Mouse (Mus musculus) liver, adult 2 months (tissue): ENCODE measurements at regions not wholly inside any gene's neighbourhood (a gene's known extent, or its start where the extent isn't known, plus 50 kb on each side); places are given as distances from the start of the nearest gene placed in this dataset.

Experiments
- DNase-seq: peaks from one replicate; pipeline ENCODE4 v3.0.0-alpha.2; 2011; ENCODE audit warnings: low read depth, low spot score; ENCODE audit errors: extremely low read depth
- H3K27ac ChIP-seq: fragments of 200-500 bp; replicated peaks from 2 replicates; pipeline ENCODE4 v1.5.1; 2012; ENCODE audit warnings: low read depth, mild to moderate bottlenecking, control low read depth, inconsistent platforms, low read length; ENCODE audit not compliant: insufficient read depth
- H3K27me3 ChIP-seq: fragments of 200-500 bp; 2 replicates; pipeline ENCODE4 v1.6.1; 2012; ENCODE audit warnings: mild to moderate bottlenecking, moderate library complexity, low read length, inconsistent platforms; ENCODE audit not compliant: control insufficient read depth, insufficient read depth
- H3K36me3 ChIP-seq: fragments of 200-500 bp; 2 replicates; pipeline ENCODE4 v1.6.1; 2012; ENCODE audit warnings: low read length, inconsistent platforms; ENCODE audit not compliant: control insufficient read depth, insufficient read depth
- H3K4me1 ChIP-seq: fragments of 200-500 bp; 2 replicates; pipeline ENCODE4 v1.6.1; 2011; ENCODE audit warnings: low read length; ENCODE audit not compliant: control insufficient read depth, insufficient read depth
- H3K4me3 ChIP-seq: fragments of 200-500 bp; 2 replicates; pipeline ENCODE4 v1.5.1; 2011; ENCODE audit warnings: low read depth, mild to moderate bottlenecking, control low read depth, low read length, moderate library complexity; ENCODE audit not compliant: insufficient read depth
- H3K79me2 ChIP-seq: fragments of 200-500 bp; 2 replicates; pipeline ENCODE4 v1.6.1; 2012; ENCODE audit warnings: inconsistent platforms, mild to moderate bottlenecking, low read length, moderate library complexity; ENCODE audit not compliant: control insufficient read depth, insufficient read depth
- H3K9ac ChIP-seq: fragments of 200-500 bp; 2 replicates; pipeline ENCODE4 v1.6.1; 2012; ENCODE audit warnings: low read depth, mild to moderate bottlenecking, control low read depth, inconsistent platforms, low read length
- CTCF ChIP-seq: fragments of 200-500 bp; IDR thresholded peaks from 2 replicates; pipeline ENCODE4 v1.5.1; 2011; ENCODE audit warnings: low read depth, low read length, control low read depth
- POLR2A ChIP-seq: fragments of 200-500 bp; IDR thresholded peaks from 2 replicates; pipeline ENCODE4 v1.6.1; 2011; ENCODE audit warnings: low read length, control low read depth; ENCODE audit not compliant: insufficient read depth; ENCODE audit errors: extremely low read depth
- WGBS: fragments of 180-500 bp; shearing (Covaris S2); methylation state at CpG from one replicate; pipeline ENCODE4 v1.1.7; 2018; 5-methylcytosine and 5-hydroxymethylcytosine counted together

GRCm38 (mm10) chr19:36222198-36222597, 102.3 kb upstream of the Ankrd1 start:
- WGBS = 70% methylated on average over 3 of the region's 3 CpGs

GRCm38 (mm10) chr19:36224518-36224917, 104.6 kb upstream of the Ankrd1 start:
- DNase-seq = no peak
- no peak overlapping the region for H3K9ac ChIP-seq
- WGBS = 62% methylated on average over 8 of the region's 8 CpGs
- no peak overlapping the region for H3K4me3 ChIP-seq
- no peak for TF ChIP-seq CTCF
- no peak for TF ChIP-seq POLR2A
- no peaks in the 10 kb centered on the region for H3K36me3 ChIP-seq
- H3K27ac ChIP-seq = no peak overlapping the region
- H3K27me3 ChIP-seq = no peaks in the 10 kb centered on the region
- H3K79me2 ChIP-seq = no peaks in the 10 kb centered on the region
- no peaks in the 10 kb centered on the region for H3K4me1 ChIP-seq

More at GRCm38 (mm10) chr19:36222198-36222597, 102.3 kb upstream of the Ankrd1 start:
- no peaks in the 10 kb centered on the region for H3K36me3 ChIP-seq
- DNase-seq = no peak
- H3K27me3 ChIP-seq = no peaks in the 10 kb centered on the region
- H3K4me3 ChIP-seq = no peak overlapping the region
- no peaks in the 10 kb centered on the region for H3K79me2 ChIP-seq
- no peaks in the 10 kb centered on the region for H3K4me1 ChIP-seq
- no peak overlapping the region for H3K27ac ChIP-seq
- H3K9ac ChIP-seq = no peak overlapping the region
- TF ChIP-seq CTCF = no peak
- no peak for TF ChIP-seq POLR2A

GRCm38 (mm10) chr19:36225612-36226011, 105.7 kb upstream of the Ankrd1 start:
- DNase-seq = no peak
- Histone ChIP-seq H3K27ac (no peak overlapping the region), H3K27me3 (no peaks in the 10 kb centered on the region), H3K4me1 (no peaks in the 10 kb centered on the region), H3K79me2 (no peaks in the 10 kb centered on the region), H3K36me3 (no peaks in the 10 kb centered on the region), H3K9ac (no peak overlapping the region), H3K4me3 (no peak overlapping the region)
- no peak for TF ChIP-seq CTCF
- TF ChIP-seq POLR2A = no peak
- 98% methylated on average over 2 of the region's 2 CpGs for WGBS

- H3K4me1 ChIP-seq = no peaks in the 10 kb centered on the region
- no peak overlapping the region for H3K27ac ChIP-seq
- H3K36me3 ChIP-seq = no peaks in the 10 kb centered on the region
- no peak overlapping the region for H3K9ac ChIP-seq
- 27% methylated on average over 17 of the region's 17 CpGs for WGBS
- H3K79me2 ChIP-seq = no peaks in the 10 kb centered on the region
- H3K27me3 ChIP-seq = no peaks in the 10 kb centered on the region
- TF ChIP-seq POLR2A = no peak
- TF ChIP-seq CTCF = no peak
- DNase-seq = peak; percentile 19
- H3K4me3 ChIP-seq = no peak overlapping the region
Measured at GRCm38 (mm10) chr19:36227418-36228160, 107.7 kb upstream of the Ankrd1 start.

GRCm38 (mm10) chr19:36229315-36229714, 109.4 kb upstream of the Ankrd1 start:
- Histone ChIP-seq H3K4me1 (no peaks in the 10 kb centered on the region), H3K36me3 (no peaks in the 10 kb centered on the region), H3K27ac (no peak overlapping the region), H3K9ac (no peak overlapping the region), H3K4me3 (no peak overlapping the region), H3K27me3 (no peaks in the 10 kb centered on the region), H3K79me2 (no peaks in the 10 kb centered on the region)
- no peak for DNase-seq
- TF ChIP-seq POLR2A (no peak), CTCF (no peak)
- 87% methylated on average over 3 of the region's 3 CpGs for WGBS

- TF ChIP-seq CTCF = no peak
- no peak for TF ChIP-seq POLR2A
- Histone ChIP-seq H3K27ac (no peak overlapping the region), H3K79me2 (no peaks in the 10 kb centered on the region), H3K9ac (no peak overlapping the region), H3K4me3 (no peak overlapping the region), H3K4me1 (no peaks in the 10 kb centered on the region), H3K27me3 (no peaks in the 10 kb centered on the region), H3K36me3 (no peaks in the 10 kb centered on the region)
- no peak for DNase-seq
- 81% methylated on average over 1 of the region's 1 CpGs for WGBS
Measured at GRCm38 (mm10) chr19:36229941-36230340, 110.0 kb upstream of the Ankrd1 start.
